Mouse (Mus musculus) neutrophil, adult 83 days (primary cell): ENCODE data around the gene Rnf138rt1. TPM values are rescaled to one million over a fixed set of nuclear protein-coding genes. Genes with fewer than 3 reads are reported as not detected.

ENCODE experiments used
- total RNA-seq, 2 experiments: library from RNA; stranded (reverse); gene quantifications; one replicate each; pipeline ENCODE4 v1.2.4; 2023

The Rnf138rt1 gene
- 1 to 10 TPM in 1 of 2 experiments, under 1 TPM in 1; 0.88 to 1.0 TPM for total RNA-seq

DNA sequence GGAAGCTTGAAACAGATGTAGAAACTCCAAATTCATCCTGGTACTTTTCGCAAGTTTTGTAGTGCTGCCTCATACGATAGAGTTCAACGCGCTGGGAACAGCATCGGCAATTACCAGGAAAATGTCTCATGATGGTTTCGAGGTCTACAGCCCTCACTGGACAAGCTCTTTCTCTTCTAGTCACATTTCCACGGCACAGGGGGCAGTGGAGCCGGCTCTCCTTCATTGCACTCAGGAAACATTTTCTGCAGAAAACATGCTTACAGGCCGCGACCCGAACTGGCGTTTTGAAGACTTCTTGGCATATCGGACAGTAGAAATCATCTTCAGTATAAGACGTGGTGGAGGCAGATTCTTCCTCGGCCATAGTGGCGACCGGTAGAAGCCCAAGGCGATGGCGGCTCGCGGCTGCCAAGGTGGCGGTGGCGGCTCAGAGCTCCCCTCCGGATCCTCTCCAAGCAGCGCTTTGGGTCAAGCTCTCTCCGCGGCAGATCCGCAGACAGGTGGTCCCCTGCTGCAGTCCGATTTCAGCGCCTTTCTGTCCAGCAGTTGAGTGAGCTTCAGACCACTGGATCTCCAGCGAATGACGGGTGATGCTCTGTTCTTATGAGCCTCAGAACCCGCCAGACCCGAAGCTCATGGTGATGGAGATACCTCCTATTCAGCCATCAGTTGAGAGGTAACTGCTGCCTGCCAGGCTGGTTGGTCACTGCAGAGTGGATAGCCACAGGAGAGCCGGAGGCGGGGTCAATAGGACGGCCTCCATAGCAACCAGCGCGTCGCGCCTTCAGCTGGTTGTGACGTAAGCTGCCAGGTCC lies at the start of gene Rnf138rt1:
Gene Rnf138rt1 (minus strand): TSS at position 713 of the 818 bp plus-strand sequence.

Other genes with a start within 250 kb of the Rnf138rt1 start
- gene Grpr, start 211.7 kb downstream of the Rnf138rt1 start, total RNA-seq, result not detected
- 100 to 1,000 TPM; 120 to 197 TPM for gene Ap1s2, start 147.7 kb upstream of the Rnf138rt1 start, total RNA-seq
- 10 to 100 TPM; 26.0 to 27.3 TPM for gene Zrsr2, start 197.3 kb upstream of the Rnf138rt1 start, total RNA-seq